Mouse (Mus musculus): Measurements from ENCODE around the gene Angptl4.

DNA sequence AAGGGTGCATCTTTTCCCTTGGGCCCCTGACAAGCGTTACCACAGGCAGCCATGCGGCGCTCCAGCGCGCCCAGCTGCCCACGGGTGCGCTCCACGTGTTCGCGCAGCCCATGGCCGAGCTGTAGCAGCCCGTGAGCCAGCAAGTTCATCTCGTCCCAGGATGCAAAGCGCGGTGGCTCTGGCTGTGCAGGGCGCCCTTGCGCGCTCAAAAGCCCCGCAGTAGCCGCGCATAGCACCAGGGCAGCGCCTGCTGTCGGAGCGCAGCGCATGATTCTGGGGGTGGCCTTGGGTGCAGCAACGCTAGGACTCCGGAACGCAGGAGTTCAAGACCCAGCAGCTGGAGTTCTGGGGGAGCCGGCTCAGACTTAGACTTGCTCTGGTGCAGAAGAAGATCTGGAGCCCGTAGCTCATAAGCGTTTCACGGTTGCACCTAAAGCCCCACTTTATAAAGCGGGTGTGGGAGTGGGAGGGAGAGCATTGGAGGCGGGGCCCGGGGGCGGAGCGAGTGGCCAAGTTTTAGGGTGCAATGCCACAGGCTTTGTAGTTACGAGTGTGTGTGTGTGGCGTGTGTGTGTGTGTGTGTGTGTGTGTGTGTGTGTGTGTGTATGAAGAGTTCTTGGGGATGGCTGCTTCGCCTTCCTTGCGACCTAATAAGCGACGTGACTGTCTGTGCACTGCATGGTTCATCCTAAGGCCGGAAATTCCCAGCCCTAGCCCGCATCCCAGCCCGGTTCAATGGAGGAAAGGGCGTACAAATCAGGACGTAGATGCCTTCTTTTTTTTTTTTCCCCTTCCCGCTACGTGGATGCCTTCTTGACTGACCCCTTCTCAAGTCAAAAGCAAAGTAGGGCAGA lies at the start of gene Angptl4:
- TF ChIP-seq CTCF (conservative IDR thresholded peaks at IDR 0.05; ENCODE audit: low read length) (no peak), POU5F1 (IDR thresholded peaks at IDR 0.05; ENCODE audit: borderline replicate concordance, low read length) (no peak)

Data from E14TG2a.4 (cell line).